Mouse (Mus musculus) ES-E14 (cell line): Measurements from ENCODE around the gene Pcmt1. TPM values are rescaled to one million over a fixed set of nuclear protein-coding genes. Genes with fewer than 3 reads are reported as not detected.

Experiments used
- DNase-seq: peaks from one replicate; pipeline ENCODE4 v3.0.0-alpha.2; 2013; ENCODE audit warnings: low read depth, low spot score
- H3K27ac ChIP-seq: 2 replicates; pipeline ENCODE4 v1.5.1; 2012; ENCODE audit warnings: low read depth, mild to moderate bottlenecking, low read length, moderate library complexity, mixed read lengths; ENCODE audit not compliant: poor library complexity, insufficient read depth, severe bottlenecking
- H3K36me3 ChIP-seq: 2 replicates; pipeline ENCODE4 v1.6.1; 2012; ENCODE audit warnings: mild to moderate bottlenecking, low read length, moderate library complexity, mixed read lengths; ENCODE audit not compliant: control insufficient read depth, poor library complexity, insufficient read depth, severe bottlenecking
- H3K4me1 ChIP-seq, 2 experiments: fragments of 150-350 bp in 1 of 2; sonication (generic) in 1 of 2; 2 replicates each; pipeline ENCODE4 v1.6.1; 2012; ENCODE audit warnings: low read length in 2 of 2, mild to moderate bottlenecking in 1 of 2, mixed read lengths in 1 of 2; ENCODE audit not compliant: control insufficient read depth in 2 of 2, insufficient read depth in 2 of 2, poor library complexity in 1 of 2
- H3K4me3 ChIP-seq, 2 experiments: fragments of 150-350 bp in 1 of 2; sonication (generic) in 1 of 2; 2 replicates each; pipeline ENCODE4 v1.5.1; 2012; ENCODE audit warnings: low read length in 2 of 2, low read depth in 1 of 2, mild to moderate bottlenecking in 1 of 2, mixed read lengths in 1 of 2; ENCODE audit not compliant: insufficient read depth in 1 of 2, poor library complexity in 1 of 2, severe bottlenecking in 1 of 2
- H3K9ac ChIP-seq: 2 replicates; pipeline ENCODE4 v1.6.1; 2012; ENCODE audit warnings: low read depth, mild to moderate bottlenecking, low read length, mixed read lengths; ENCODE audit not compliant: poor library complexity, insufficient read depth, severe bottlenecking
- H3K9me3 ChIP-seq: fragments of 150-350 bp; sonication (generic); 2 replicates; pipeline ENCODE4 v1.6.1; 2012; ENCODE audit warnings: low read depth, mild to moderate bottlenecking, low read length; ENCODE audit not compliant: control insufficient read depth, insufficient read depth
- CHD2 ChIP-seq: IDR thresholded peaks from 2 replicates; pipeline ENCODE4 v1.6.1; 2014; ENCODE audit warnings: mild to moderate bottlenecking, low read depth, low read length, inconsistent platforms
- HCFC1 ChIP-seq: IDR thresholded peaks from 2 replicates; pipeline ENCODE4 v1.6.1; 2012; ENCODE audit warnings: low read length, inconsistent platforms, borderline replicate concordance; ENCODE audit not compliant: insufficient read depth
- MAFK ChIP-seq: IDR thresholded peaks from 2 replicates; pipeline ENCODE4 v1.6.1; 2014; ENCODE audit warnings: mild to moderate bottlenecking, low read depth, low read length, inconsistent platforms; ENCODE audit not compliant: insufficient read depth
- ZC3H11A ChIP-seq: IDR thresholded peaks from 2 replicates; pipeline ENCODE4 v1.6.1; 2012; ENCODE audit warnings: low read depth, mild to moderate bottlenecking, inconsistent platforms, low read length, borderline replicate concordance
- ZNF384 ChIP-seq: IDR thresholded peaks from 2 replicates; pipeline ENCODE4 v1.6.1; 2012; ENCODE audit warnings: low read depth, low read length, inconsistent platforms
- in situ Hi-C, 2 experiments: fragments of 600-800 bp; cut with MboI; formaldehyde crosslinking; loops; one replicate each; pipeline ENCODE4 v1.15.1; 2025; ENCODE audit warnings: low sequenced_read_pairs in 2 of 2, inconsistent platforms in 1 of 2; ENCODE audit not compliant: unreplicated experiment in 2 of 2
- total RNA-seq: library from RNA; depleted of rRNA; stranded (reverse); fragments of 300-350 nt; gene quantifications from 2 replicates; pipeline ENCODE4 v1.2.3, GENCODE M21; 2012; rRNA removed

Gene Pcmt1
- 112 and 118 TPM in 2 replicates for total RNA-seq

- no peak for DNase-seq
- TF ChIP-seq MAFK (no peak), HCFC1 (no peak; the same call in 1 of the 2 replicates), ZNF384 (no peak)
- peak within 1 kb of the TSS; percentile 84 to 91 for H3K4me3 ChIP-seq
- H3K9ac ChIP-seq, result peak within 1 kb of the TSS; percentile 92
- no peaks in the 10 kb centered on the region for H3K9me3 ChIP-seq
- in situ Hi-C loops, result no loop called here
- 0 out of 4 replicates have a peak, but pooled peaks cover 1% of the 10 kb centered on the region in 2 experiments for H3K4me1 ChIP-seq
- peaks cover 29% of the 10 kb centered on the region for H3K36me3 ChIP-seq
- peak within 1 kb of the TSS; percentile 48 for H3K27ac ChIP-seq
These were observed at the start of gene Pcmt1, which contains the start of gene Lats1 for GRCm38 (mm10) chr10:7680731-7681301. Gene Pcmt1, minus strand, starts transcription at chr10:7681136. Gene Lats1, plus strand, starts transcription at chr10:7681214.

GRCm38 (mm10) chr10:7727011-7727410 lies 46.1 kb upstream of the Pcmt1 start:
- TF ChIP-seq CHD2 (no peak), ZC3H11A (no peak), HCFC1 (no peak), MAFK (no peak), ZNF384 (no peak)
- in situ Hi-C loops, result no loop called here
- Histone ChIP-seq H3K4me3 (peak overlapping the region in 1 of 2 experiments; percentile 93; a peak in 1 of 4 replicates), H3K9me3 (no peaks in the 10 kb centered on the region), H3K4me1 (peaks cover 0 to 3% of the 10 kb centered on the region in 2 experiments; a peak in 2 of 4 replicates), H3K36me3 (no peaks in the 10 kb centered on the region), H3K27ac (no peak overlapping the region), H3K9ac (no peak overlapping the region)
- no peak for DNase-seq

DNA sequence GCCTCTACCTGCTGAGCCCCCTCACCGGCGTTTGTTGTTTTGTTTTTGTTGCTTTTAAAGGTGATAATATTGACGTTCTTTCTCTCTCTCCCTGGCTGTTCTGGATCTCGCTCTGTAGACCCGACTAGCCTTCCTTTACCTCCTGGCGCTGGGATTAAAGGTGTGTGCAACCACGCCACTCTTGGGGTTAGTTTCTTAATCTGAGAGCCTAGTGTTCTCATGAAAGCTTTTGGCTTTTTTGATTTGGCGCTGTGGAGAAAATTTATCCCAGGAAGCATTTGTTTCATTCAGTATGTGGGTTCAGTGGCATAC lies 45.5 kb upstream of the Pcmt1 start:
- Histone ChIP-seq H3K4me1 (peaks cover 0 to 3% of the 10 kb centered on the region in 2 experiments; a peak in 2 of 4 replicates), H3K4me3 (peak overlapping the region; percentile 84 to 93), H3K9me3 (no peaks in the 10 kb centered on the region), H3K9ac (peak overlapping the region; percentile 92), H3K27ac (no peak overlapping the region), H3K36me3 (no peaks in the 10 kb centered on the region)
- DNase-seq, result no peak
- TF ChIP-seq HCFC1 (no peak), CHD2 (no peak), MAFK (no peak), ZC3H11A (no peak), ZNF384 (no peak)
- in situ Hi-C loops, result no loop called here

- Histone ChIP-seq H3K36me3 (no peaks in the 10 kb centered on the region), H3K4me3 (peak within 1 kb of the TSS; percentile 84 to 93), H3K9me3 (no peaks in the 10 kb centered on the region), H3K9ac (peak within 1 kb of the TSS; percentile 92), H3K4me1 (peaks cover 0 to 3% of the 10 kb centered on the region in 2 experiments; a peak in 2 of 4 replicates), H3K27ac (no peak within 1 kb of the TSS)
- DNase-seq, result peak; percentile 98
- TF ChIP-seq ZC3H11A (no peak), HCFC1 (peak; percentile 22; the same call in 1 of the 2 replicates)
- in situ Hi-C loops, result no loop called here
These were observed 45.0 kb upstream of the Pcmt1 start, which contains the start of gene Katna1 for GRCm38 (mm10) chr10:7725751-7726500. Gene Katna1, plus strand, starts transcription at chr10:7726000.
